Mouse (Mus musculus) lung, postnatal 0 days (tissue): ENCODE data around the gene Psma3.
A peak's percentile ranks its signal among the peaks of the same experiment; 100 is the strongest.

Source experiments
- CTCF ChIP-seq: IDR thresholded peaks from 2 replicates; pipeline ENCODE4 v1.5.1; 2016; ENCODE audit warnings: antibody characterized with exemption, mild to moderate bottlenecking
- EP300 ChIP-seq: IDR thresholded peaks from 2 replicates; pipeline ENCODE4 v1.6.1; 2016; ENCODE audit warnings: antibody characterized with exemption, mild to moderate bottlenecking, control low read depth

DNA sequence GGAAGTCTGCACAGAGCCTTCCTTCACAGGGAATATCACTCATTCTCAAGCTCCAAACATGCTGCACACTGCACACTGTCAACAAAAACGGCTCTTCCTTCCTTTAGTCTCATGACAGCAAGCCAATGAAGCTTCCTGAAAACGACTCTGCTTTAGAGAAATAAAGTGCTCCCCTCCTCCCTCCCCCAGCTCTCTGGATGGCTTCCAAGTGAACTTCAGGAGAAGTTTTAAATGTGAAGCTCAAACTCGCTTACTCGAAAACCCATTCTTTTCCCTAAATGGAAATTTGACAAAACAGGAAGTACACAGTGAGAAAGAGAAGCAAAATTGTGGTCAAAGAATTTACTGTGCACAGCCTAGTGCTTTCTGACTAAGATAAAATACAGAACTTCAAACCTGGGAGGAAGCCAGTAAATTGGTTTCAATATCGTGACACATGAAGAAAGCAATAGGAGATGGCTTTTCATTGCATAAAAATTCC lies 25.0 kb downstream of the Psma3 start:
- TF ChIP-seq CTCF (no peak), EP300 (peak; percentile 44)
